Mouse (Mus musculus): ENCODE results near the gene Serpinb5. TPM values are rescaled to one million over a fixed set of nuclear protein-coding genes. Genes with fewer than 3 reads are reported as not detected.

Gene Serpinb5
- total and polyA plus RNA-seq, 2 experiments from 2014 or later, result not detected

DNA sequence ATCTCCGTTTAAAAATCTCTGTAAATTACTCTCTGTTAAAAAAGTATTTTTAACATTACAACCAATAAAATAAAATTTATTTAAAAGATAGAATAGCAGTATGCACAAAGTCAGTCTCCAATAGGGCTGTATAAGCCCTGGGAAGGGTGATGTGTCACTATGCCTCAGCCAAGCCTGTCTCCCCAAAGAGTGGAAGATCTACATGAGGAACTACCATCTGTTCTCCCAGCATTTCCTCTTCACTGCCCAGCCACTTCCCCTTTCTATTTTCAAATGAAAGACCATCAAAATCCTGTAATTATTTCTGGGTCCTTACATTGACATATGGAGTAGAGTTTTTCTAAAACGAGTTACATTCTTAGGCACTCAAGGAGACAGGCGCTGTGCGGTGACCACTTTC lies 71.0 kb downstream of the Serpinb5 start:
- TF ChIP-seq EP300 (IDR thresholded peaks at IDR 0.05; ENCODE audit: low read depth), result no peak
- no peak for TF ChIP-seq CTCF (IDR thresholded peaks at IDR 0.05; ENCODE audit: low read depth)
- H3K4me2 ChIP-seq (ENCODE audit: low read depth, low read length), result no peak overlapping the region
- H3K36me3 ChIP-seq (replicated peaks; ENCODE audit: control insufficient read depth, insufficient read depth, low read length), result no peaks in the 10 kb centered on the region
- H3K9ac ChIP-seq (replicated peaks; ENCODE audit: low read depth, low read length), result no peak overlapping the region
- H3K4me1 ChIP-seq (ENCODE audit: control insufficient read depth, insufficient read depth), result no peaks in the 10 kb centered on the region
- no peak for ATAC-seq (ENCODE audit: insufficient read depth, low read depth)
- no peak overlapping the region for H3K27ac ChIP-seq (ENCODE audit: low read depth)
- H3K9me3 ChIP-seq (replicated peaks; ENCODE audit: control insufficient read depth, low read length), result no peaks in the 10 kb centered on the region
- no peak for DNase-seq (ENCODE audit: low spot score)
- WGBS, result 67% methylated on average over 4 of the region's 4 CpGs
- no peak overlapping the region for H3K4me3 ChIP-seq (ENCODE audit: low read depth, low read length)
- H3K27me3 ChIP-seq (ENCODE audit: control insufficient read depth, insufficient read depth, low read length), result no peaks in the 10 kb centered on the region

Other genes with a start within 250 kb of the Serpinb5 start
- 3.3 and 5.6 TPM in 2 replicates for gene Bcl2, start 146.9 kb upstream of the Serpinb5 start, total RNA-seq (2014; rRNA removed; ENCODE audit: low replicate concordance)
- gene Bcl2, start 146.9 kb upstream of the Serpinb5 start, polyA plus RNA-seq (2015; fragmentation: Nextera tagmentation; extraction: Ambion mirVana), result 3.6 and 3.7 TPM in 2 replicates
- 6.4 and 7.1 TPM in 2 replicates for gene Kdsr, start 101.4 kb upstream of the Serpinb5 start, total RNA-seq (2014; rRNA removed; ENCODE audit: low replicate concordance)
- gene Kdsr, start 101.4 kb upstream of the Serpinb5 start, polyA plus RNA-seq (2015; fragmentation: Nextera tagmentation; extraction: Ambion mirVana), result 7.3 and 7.8 TPM in 2 replicates
- 17.5 and 30.3 TPM in 2 replicates for gene Vps4b, start 64.4 kb upstream of the Serpinb5 start, total RNA-seq (2014; rRNA removed; ENCODE audit: low replicate concordance)
- 30.8 and 31.7 TPM in 2 replicates for gene Vps4b, start 64.4 kb upstream of the Serpinb5 start, polyA plus RNA-seq (2015; fragmentation: Nextera tagmentation; extraction: Ambion mirVana)
- 3.4 TPM in 1 of 2 replicates, not detected in the other for gene Serpinb12, start 73.3 kb downstream of the Serpinb5 start, total RNA-seq (2014; rRNA removed; ENCODE audit: low replicate concordance)
- 0.19 TPM in 1 of 2 replicates, not detected in the other for gene Serpinb12, start 73.3 kb downstream of the Serpinb5 start, polyA plus RNA-seq (2015; fragmentation: Nextera tagmentation; extraction: Ambion mirVana)
- gene Serpinb13, start 119.8 kb downstream of the Serpinb5 start, total RNA-seq (2014; rRNA removed; ENCODE audit: low replicate concordance), result not detected in 2 replicates
- not detected in 2 replicates for gene Serpinb13, start 119.8 kb downstream of the Serpinb5 start, polyA plus RNA-seq (2015; fragmentation: Nextera tagmentation; extraction: Ambion mirVana)
- gene Serpinb3a, start 191.1 kb downstream of the Serpinb5 start, total RNA-seq (2014; rRNA removed; ENCODE audit: low replicate concordance), result 0.12 TPM in 1 of 2 replicates, not detected in the other
- not detected in 2 replicates for gene Serpinb3a, start 191.1 kb downstream of the Serpinb5 start, polyA plus RNA-seq (2015; fragmentation: Nextera tagmentation; extraction: Ambion mirVana)
- not detected in 2 replicates for gene Serpinb3d, start 222.3 kb downstream of the Serpinb5 start, total RNA-seq (2014; rRNA removed; ENCODE audit: low replicate concordance)
- not detected in 2 replicates for gene Serpinb3d, start 222.3 kb downstream of the Serpinb5 start, polyA plus RNA-seq (2015; fragmentation: Nextera tagmentation; extraction: Ambion mirVana)